Mouse (Mus musculus): Measurements from ENCODE around the gene Col26a1. TPM values are rescaled to one million over a fixed set of nuclear protein-coding genes. Genes with fewer than 3 reads are reported as not detected.

Col26a1 gene
- 0.29 and 0.55 TPM in 2 replicates for polyA plus RNA-seq (2012; rRNA removed; ENCODE audit: low replicate concordance)

GRCm38 (mm10) chr5:136882788-136883439 is at the start of gene Col26a1:
TSS of gene Col26a1 (minus strand) at chr5:136883209.

GRCm38 (mm10) chr5:136907991-136908857 is 25.2 kb upstream of the Col26a1 start, which contains the start of gene Ift22:
TSS of gene Ift22 (plus strand) at chr5:136908150.

GRCm38 (mm10) chr5:136692784-136693183 is 190.2 kb downstream of the Col26a1 start, which contains the start of gene Myl10:
TSS of gene Myl10 (plus strand) at chr5:136693146.

Other genes starting within 250 kb of the Col26a1 start
- gene Myl10, start 190.1 kb downstream of the Col26a1 start, polyA plus RNA-seq (2012; rRNA removed; ENCODE audit: low replicate concordance) = not detected in 2 replicates
- gene Ift22, start 24.9 kb upstream of the Col26a1 start, polyA plus RNA-seq (2012; rRNA removed; ENCODE audit: low replicate concordance) = 12.3 and 18.7 TPM in 2 replicates
- 173 and 361 TPM in 2 replicates for gene Fis1, start 70.1 kb upstream of the Col26a1 start, polyA plus RNA-seq (2012; rRNA removed; ENCODE audit: low replicate concordance)
- 469 and 841 TPM in 2 replicates for gene Cldn15, start 83.4 kb upstream of the Col26a1 start, polyA plus RNA-seq (2012; rRNA removed; ENCODE audit: low replicate concordance)
- gene Plod3, start 103.8 kb upstream of the Col26a1 start, polyA plus RNA-seq (2012; rRNA removed; ENCODE audit: low replicate concordance) = 25.6 and 30.1 TPM in 2 replicates
- 118 and 160 TPM in 2 replicates for gene Znhit1, start 104.8 kb upstream of the Col26a1 start, polyA plus RNA-seq (2012; rRNA removed; ENCODE audit: low replicate concordance)
- 0.69 and 1.00 TPM in 2 replicates for gene Vgf, start 143.2 kb upstream of the Col26a1 start, polyA plus RNA-seq (2012; rRNA removed; ENCODE audit: low replicate concordance)
- gene Ap1s1, start 162.9 kb upstream of the Col26a1 start, polyA plus RNA-seq (2012; rRNA removed; ENCODE audit: low replicate concordance) = 65.3 and 89.3 TPM in 2 replicates
- 0.34 and 0.76 TPM in 2 replicates for gene Serpine1, start 189.1 kb upstream of the Col26a1 start, polyA plus RNA-seq (2012; rRNA removed; ENCODE audit: low replicate concordance)
- gene Trim56, start 233.0 kb upstream of the Col26a1 start, polyA plus RNA-seq (2012; rRNA removed; ENCODE audit: low replicate concordance) = 7.5 and 10.2 TPM in 2 replicates

Measured in duodenum, adult 2 months (tissue).